Mouse (Mus musculus) forebrain, embryonic 10.5 days (tissue): Measurements from ENCODE around the gene Nynrin. TPM values are rescaled to one million over a fixed set of nuclear protein-coding genes. Genes with fewer than 3 reads are reported as not detected.

Experiments
- DNase-seq: peaks from one replicate; pipeline ENCODE4 v3.0.0-alpha.2; 2017; ENCODE audit warnings: low spot score; ENCODE audit errors: extremely low spot score
- H3K27ac ChIP-seq: fragments of 300-500 bp; sonication (generic); 2 replicates; pipeline ENCODE4 v1.5.1; 2016; ENCODE audit warnings: mild to moderate bottlenecking
- H3K27me3 ChIP-seq: fragments of 300-500 bp; sonication (generic); 2 replicates; pipeline ENCODE4 v1.6.1; 2016; ENCODE audit warnings: mild to moderate bottlenecking; ENCODE audit not compliant: poor library complexity, severe bottlenecking
- H3K36me3 ChIP-seq: fragments of 300-500 bp; sonication (generic); replicated peaks from 2 replicates; pipeline ENCODE4 v1.6.1; 2016; ENCODE audit warnings: mild to moderate bottlenecking, moderate library complexity
- H3K4me1 ChIP-seq: fragments of 300-500 bp; sonication (generic); 2 replicates; pipeline ENCODE4 v1.6.1; 2016
- H3K4me3 ChIP-seq: fragments of 300-500 bp; sonication (generic); 2 replicates; pipeline ENCODE4 v1.5.1; 2016; ENCODE audit warnings: mild to moderate bottlenecking, moderate library complexity
- H3K9me3 ChIP-seq: fragments of 300-500 bp; sonication (generic); 2 replicates; pipeline ENCODE4 v1.6.1; 2016; ENCODE audit warnings: mild to moderate bottlenecking, moderate library complexity
- WGBS: fragments of 180-500 bp; shearing (Covaris S2); methylation state at CpG from one replicate; pipeline ENCODE4 v1.1.7; 2016; 5-methylcytosine and 5-hydroxymethylcytosine counted together
- polyA plus RNA-seq: library from polyadenylated mRNA; unstranded; fragments of >200 nt; fragmentation: Nextera tagmentation; extraction: Ambion mirVana; gene quantifications from 2 replicates; pipeline ENCODE4 v1.2.1, GENCODE M21; 2016

Nynrin gene
- polyA plus RNA-seq, 1 experiment from 2014 or later, result 25.8 TPM

DNA sequence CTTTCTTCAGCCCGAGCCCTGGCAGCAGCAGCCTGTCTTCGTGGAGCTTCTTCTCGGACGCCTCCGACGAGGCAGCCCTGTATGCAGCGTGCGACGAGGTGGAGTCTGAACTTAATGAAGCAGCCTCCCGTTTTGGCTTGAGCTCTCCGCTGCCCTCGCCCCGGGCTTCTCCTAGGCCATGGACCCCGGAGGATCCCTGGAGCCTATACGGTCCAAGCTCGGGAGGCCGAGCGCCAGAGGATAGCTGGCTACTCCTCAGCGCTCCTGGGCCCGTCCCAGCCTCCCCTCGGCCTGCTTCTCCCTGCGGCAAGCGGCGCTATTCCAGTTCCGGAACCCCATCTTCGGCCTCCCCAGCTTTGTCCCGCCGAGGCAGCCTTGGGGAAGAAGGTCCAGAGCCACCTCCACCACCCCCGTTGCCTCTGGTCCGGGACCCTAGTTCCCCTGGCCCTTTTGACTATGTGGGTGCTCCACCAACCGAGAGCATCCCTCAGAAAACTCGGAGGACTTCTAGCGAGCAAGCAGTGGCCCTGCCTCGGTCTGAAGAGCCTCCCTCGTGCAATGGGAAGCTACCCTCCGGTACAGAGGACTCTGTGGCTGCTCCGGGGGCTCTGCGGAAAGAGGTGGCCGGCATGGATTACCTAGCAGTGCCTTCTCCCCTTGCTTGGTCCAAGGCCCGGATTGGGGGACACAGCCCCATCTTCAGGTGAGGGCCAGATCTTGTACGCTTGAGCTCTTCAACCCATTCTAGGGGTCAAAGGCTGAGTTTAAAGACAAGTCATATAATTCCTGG lies 27.1 kb upstream of the Nynrin start:
- Histone ChIP-seq H3K27ac (peak overlapping the region; percentile 98), H3K36me3 (peaks cover 52% of the 10 kb centered on the region), H3K27me3 (peaks cover 37% of the 10 kb centered on the region), H3K9me3 (no peaks in the 10 kb centered on the region), H3K4me1 (peaks cover 74% of the 10 kb centered on the region), H3K4me3 (peak overlapping the region; percentile 72)
- WGBS, result 8% methylated on average over 41 of the region's 41 CpGs
- DNase-seq, result peak; percentile 45

DNA sequence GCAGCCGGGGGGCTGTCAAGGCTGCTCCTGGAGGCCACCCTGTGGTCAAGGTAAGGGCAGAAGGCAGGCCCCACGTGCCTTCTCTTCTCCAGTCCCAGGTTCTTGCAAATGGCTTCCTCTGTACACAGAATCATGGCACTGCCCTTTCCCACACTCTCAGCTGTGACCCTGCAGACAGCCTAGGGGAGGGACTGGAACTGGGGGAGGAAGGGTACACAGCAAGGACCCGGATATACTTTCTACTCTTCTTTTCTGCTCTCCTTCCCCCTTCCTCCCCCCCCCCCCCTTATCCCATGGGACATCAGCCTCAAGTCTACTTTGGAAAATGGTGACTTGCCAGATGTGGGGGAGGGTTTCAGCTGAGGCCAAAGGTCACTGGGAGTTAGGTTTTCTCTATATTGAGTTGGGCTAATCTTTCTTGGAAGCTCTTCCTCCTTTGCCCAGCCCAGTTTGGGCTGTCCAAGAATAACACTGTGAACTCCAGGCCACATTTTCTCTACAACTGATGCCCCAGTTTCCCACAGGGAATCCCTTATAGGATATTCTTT lies 25.0 kb upstream of the Nynrin start:
- Histone ChIP-seq H3K4me1 (peaks cover 61% of the 10 kb centered on the region), H3K27me3 (peaks cover 37% of the 10 kb centered on the region), H3K4me3 (peak overlapping the region; percentile 13; the same call in 1 of the 2 replicates), H3K27ac (0 out of 2 replicates have a peak overlapping the region, but pooled peaks have one; percentile 44), H3K36me3 (peaks cover 69% of the 10 kb centered on the region), H3K9me3 (no peaks in the 10 kb centered on the region)
- 40% methylated on average over 3 of the region's 3 CpGs for WGBS
- DNase-seq, result no peak

DNA sequence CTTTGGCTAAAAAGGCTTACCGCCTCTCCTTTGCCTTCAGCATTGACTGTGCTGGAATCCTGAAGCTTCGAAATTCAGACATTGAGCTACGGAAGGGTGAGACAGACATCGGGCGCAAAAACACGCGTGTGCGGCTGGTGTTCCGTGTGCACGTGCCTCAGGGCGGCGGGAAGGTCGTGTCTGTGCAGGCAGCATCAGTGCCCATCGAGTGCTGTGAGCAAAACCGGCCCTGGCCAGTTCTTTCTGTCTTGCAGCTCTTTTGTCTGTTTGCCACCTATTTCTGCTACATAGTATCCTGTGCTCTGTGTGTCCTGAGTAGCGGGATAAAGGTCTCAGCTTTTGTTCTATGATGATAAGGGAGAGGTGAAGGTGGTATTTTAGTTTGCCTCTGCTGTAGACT lies 24.0 kb upstream of the Nynrin start:
- Histone ChIP-seq H3K27ac (no peak overlapping the region), H3K36me3 (peaks cover 74% of the 10 kb centered on the region), H3K27me3 (peaks cover 37% of the 10 kb centered on the region), H3K4me1 (peaks cover 55% of the 10 kb centered on the region), H3K9me3 (no peaks in the 10 kb centered on the region), H3K4me3 (no peak overlapping the region)
- DNase-seq, result no peak
- WGBS, result 90% methylated on average over 16 of the region's 16 CpGs

DNA sequence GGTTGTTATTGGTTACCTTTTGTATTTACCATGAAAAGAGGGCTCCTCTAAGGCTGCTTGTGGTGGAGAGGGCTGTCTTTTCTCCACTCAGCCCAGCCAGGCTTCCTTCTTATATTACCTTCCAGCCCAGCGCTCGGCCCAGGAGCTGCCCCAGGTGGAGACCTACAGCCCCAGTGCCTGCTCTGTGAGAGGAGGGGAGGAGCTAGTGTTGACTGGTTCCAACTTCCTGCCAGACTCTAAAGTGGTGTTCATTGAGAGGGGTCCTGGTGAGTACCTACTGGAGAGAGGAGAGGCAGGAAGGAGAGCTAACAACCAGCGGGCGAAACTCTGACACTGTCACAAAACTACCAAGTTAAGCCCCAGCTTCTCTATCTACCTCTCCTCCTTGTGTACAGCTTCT lies 23.5 kb upstream of the Nynrin start:
- H3K4me1 ChIP-seq, result peaks cover 55% of the 10 kb centered on the region
- no peak overlapping the region for H3K4me3 ChIP-seq
- 86% methylated on average over 4 of the region's 4 CpGs for WGBS
- no peak for DNase-seq
- H3K9me3 ChIP-seq, result no peaks in the 10 kb centered on the region
- H3K27me3 ChIP-seq, result peaks cover 36% of the 10 kb centered on the region
- H3K27ac ChIP-seq, result no peak overlapping the region
- H3K36me3 ChIP-seq, result peaks cover 74% of the 10 kb centered on the region

DNA sequence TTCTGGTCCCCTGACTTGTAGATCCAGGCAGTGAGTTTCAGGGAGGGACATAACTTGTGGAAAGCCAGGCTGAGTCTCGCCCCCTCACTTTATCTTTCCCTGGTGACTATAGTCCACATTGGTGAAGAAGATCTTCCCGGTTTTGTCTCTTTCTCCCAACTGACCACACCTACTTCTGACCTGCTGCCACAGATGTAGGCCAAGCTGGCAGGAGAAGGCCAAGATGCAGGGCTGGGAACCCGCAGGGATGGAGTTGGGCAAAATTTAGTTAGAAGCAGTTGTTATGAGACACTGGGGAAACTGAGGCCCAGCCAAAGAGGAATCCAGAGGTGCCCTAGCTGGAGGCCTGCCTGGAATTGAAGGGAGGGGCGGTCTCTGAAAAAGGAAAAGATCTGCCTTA lies 20.7 kb upstream of the Nynrin start:
- Histone ChIP-seq H3K36me3 (peaks cover 58% of the 10 kb centered on the region), H3K27me3 (peaks cover 8% of the 10 kb centered on the region), H3K4me3 (no peak overlapping the region), H3K9me3 (no peaks in the 10 kb centered on the region), H3K27ac (no peak overlapping the region), H3K4me1 (peaks cover 36% of the 10 kb centered on the region)
- no peak for DNase-seq
- WGBS, result 88% methylated on average over 4 of the region's 4 CpGs

DNA sequence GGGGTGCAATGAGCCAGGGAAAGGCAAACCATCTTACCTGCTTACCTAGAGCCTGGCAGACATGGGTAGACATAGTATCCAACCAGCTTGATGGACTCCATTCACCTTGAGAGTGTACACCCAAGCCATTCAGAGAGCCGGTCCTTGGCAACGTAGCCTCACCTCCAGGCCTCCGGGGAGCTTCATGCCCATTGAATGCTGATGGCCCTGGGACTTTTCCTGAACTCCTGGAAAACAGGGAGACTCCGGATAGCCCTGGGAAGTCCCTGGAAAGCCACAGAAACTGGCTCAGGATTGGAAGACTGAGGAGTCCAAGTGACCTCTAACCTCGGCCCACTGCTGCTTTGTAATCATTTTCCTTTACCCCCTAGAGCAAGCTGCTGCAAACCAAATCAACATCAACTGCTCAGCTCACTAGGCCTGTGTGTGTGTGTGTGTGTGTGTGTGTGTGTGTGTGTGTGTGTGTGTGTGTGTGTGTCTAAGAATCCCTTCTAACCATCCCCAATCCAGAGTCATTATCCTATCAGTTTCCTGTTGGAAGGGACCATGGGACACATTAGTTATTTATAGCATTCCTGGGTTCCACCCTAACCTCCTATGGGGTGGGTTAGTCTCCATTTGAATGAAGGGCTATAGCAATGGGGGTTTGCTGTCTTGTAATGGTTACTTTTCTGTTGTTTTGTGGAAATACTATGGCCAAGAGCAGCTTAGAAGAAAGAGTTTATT lies 18.8 kb upstream of the Nynrin start:
- H3K27ac ChIP-seq, result no peak overlapping the region
- 78% methylated on average over 5 of the region's 5 CpGs for WGBS

DNA sequence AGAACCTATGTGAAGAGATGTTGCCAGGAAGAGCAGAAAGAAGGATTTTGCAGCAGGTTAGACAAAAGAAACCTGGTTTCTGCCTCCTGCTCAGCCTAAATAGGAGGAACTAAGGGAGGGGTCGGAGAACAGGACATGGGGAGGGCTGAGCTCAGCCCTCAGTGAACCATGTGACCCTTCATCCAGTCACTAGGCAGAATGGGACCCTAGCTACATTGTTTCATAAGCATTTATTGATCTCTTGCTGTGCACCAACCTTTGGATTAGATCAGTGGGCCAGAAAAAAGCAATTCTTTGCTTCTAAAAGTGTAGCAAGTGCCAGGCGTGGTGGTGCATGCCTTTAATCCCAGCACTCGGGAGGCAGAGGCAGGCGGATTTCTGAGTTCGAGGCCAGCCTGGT lies 15.5 kb upstream of the Nynrin start:
- Histone ChIP-seq H3K9me3 (no peaks in the 10 kb centered on the region), H3K27ac (no peak overlapping the region), H3K36me3 (peaks cover 8% of the 10 kb centered on the region; the same call in 1 of the 2 replicates), H3K27me3 (no peaks in the 10 kb centered on the region), H3K4me1 (peaks cover 38% of the 10 kb centered on the region), H3K4me3 (no peak overlapping the region)
- no peak for DNase-seq
- WGBS, result 86% methylated on average over 5 of the region's 5 CpGs

More for the DNA sequence above, 18.8 kb upstream of the Nynrin start:
- no peaks in the 10 kb centered on the region for H3K9me3 ChIP-seq
- peaks cover 39% of the 10 kb centered on the region for H3K36me3 ChIP-seq
- no peak overlapping the region for H3K4me3 ChIP-seq
- H3K27me3 ChIP-seq, result no peaks in the 10 kb centered on the region
- peaks cover 29% of the 10 kb centered on the region for H3K4me1 ChIP-seq
- DNase-seq, result no peak

DNA sequence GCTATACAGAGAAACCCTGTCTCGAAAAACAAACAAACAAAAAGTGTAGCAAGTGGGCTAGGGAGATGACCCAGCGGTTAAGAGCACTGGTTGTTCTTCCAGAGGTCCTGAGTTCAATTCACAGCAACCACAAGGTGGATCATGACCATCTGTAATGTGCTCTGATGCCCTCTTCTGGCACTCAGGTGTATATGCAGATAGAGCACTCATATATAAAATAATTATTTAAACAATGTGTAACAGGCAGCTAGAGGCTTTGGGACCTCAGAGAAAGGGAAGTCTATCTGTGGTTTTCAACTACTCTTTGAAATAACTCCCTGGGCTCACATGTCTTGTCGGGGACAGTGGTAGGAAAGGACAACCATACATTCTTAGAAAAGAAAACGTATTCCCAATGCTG lies 15.1 kb upstream of the Nynrin start:
- DNase-seq, result no peak
- Histone ChIP-seq H3K9me3 (no peaks in the 10 kb centered on the region), H3K4me1 (peaks cover 38% of the 10 kb centered on the region), H3K36me3 (peaks cover 5% of the 10 kb centered on the region; the same call in 1 of the 2 replicates), H3K4me3 (no peak overlapping the region), H3K27me3 (no peaks in the 10 kb centered on the region), H3K27ac (no peak overlapping the region)
- WGBS, result 90% methylated on average over 4 of the region's 4 CpGs

DNA sequence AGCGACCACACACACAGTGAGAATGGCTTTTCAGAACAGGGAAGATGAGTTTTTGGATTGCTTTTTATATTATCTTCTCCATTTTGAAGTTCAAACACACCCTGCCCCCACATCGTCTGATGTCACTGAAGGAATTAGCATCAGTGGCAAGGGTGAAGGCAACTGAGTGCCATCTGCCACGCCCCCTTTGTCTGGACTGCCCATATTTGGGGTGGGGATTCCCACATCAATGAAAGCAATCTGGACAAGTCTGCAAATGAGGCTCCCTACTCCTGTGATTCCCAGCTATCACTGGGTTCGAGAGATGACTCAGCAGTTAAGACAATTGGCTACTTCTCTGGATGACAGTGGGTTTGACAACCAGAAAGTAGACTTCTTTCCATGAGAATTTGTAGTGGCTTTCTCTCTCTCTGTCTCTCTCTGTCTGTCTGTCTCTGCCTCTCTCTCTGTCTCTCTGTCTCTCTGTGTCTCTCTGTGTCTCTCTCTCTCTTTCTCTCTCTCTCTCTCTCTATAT lies 12.9 kb upstream of the Nynrin start:
- Histone ChIP-seq H3K4me1 (peaks cover 23% of the 10 kb centered on the region), H3K4me3 (no peak overlapping the region), H3K9me3 (no peaks in the 10 kb centered on the region), H3K27ac (no peak overlapping the region), H3K27me3 (no peaks in the 10 kb centered on the region), H3K36me3 (no peaks in the 10 kb centered on the region)
- WGBS, result 80% methylated on average over 4 of the region's 4 CpGs
- DNase-seq, result no peak

DNA sequence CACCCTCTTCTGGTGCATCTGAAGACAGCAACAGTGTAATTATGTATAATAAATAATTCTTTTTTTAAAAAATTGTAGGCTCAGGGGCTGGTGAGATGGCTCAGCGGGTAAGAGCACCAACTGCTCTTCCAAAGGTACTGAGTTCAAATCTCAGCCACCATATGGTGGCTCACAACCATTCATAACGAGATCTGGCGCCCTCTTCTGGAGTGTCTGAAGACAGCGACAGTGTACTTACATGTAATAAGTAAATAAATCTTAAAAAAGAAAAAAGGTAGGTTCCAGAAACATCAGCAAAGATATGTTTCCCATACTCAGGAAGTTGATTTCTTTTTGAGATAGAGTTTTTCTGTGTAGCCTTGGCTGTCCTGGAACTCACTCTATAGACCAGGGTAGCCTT lies 11.0 kb upstream of the Nynrin start:
- WGBS, result 80% methylated on average over 4 of the region's 4 CpGs

DNA sequence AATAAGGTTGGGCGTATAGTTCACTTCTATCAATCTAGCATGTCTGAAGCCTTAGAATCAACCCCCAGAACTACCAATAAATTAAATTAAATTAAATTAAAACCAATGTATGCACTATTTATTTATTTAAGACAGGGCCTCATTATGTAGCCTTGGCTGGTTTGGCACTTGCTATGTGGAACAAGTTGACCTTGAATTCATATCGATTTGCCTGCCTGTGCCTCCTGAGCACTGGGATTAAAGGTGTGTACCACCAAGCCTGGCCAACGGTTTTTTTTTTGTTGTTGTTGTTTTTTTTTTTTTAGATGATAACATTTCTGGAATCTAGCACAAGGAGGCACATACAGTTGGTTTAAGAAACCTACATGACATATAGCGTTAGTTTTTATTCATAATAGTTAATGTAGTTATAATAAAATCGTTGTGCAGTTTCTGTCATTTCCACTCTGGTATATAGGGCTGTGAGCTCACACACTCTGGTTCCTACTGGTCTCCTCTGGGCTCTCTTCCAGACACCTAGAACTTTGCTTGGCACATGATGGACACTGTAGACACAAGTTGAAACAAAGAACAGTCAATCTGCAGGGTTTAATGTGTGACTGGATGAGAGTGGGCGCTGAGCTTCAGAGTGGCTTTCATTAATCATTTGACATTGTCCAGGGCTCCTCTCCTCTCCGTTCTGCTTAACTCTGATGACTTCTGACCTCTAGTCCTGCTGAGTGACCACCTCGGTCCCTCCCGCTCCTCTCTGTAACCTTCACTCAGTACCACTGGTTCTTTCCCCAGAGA lies 8.1 kb upstream of the Nynrin start:
- no peak for DNase-seq
- Histone ChIP-seq H3K4me1 (peaks cover 3% of the 10 kb centered on the region; the same call in 1 of the 2 replicates), H3K27ac (no peak overlapping the region), H3K9me3 (no peaks in the 10 kb centered on the region), H3K27me3 (no peaks in the 10 kb centered on the region), H3K36me3 (no peaks in the 10 kb centered on the region), H3K4me3 (no peak overlapping the region)
- 86% methylated on average over 9 of the region's 9 CpGs for WGBS

More for the DNA sequence above, 11.0 kb upstream of the Nynrin start:
- DNase-seq, result no peak
- H3K4me1 ChIP-seq, result peaks cover 19% of the 10 kb centered on the region
- H3K27ac ChIP-seq, result no peak overlapping the region
- no peak overlapping the region for H3K4me3 ChIP-seq
- no peaks in the 10 kb centered on the region for H3K27me3 ChIP-seq
- H3K36me3 ChIP-seq, result no peaks in the 10 kb centered on the region
- H3K9me3 ChIP-seq, result no peaks in the 10 kb centered on the region

DNA sequence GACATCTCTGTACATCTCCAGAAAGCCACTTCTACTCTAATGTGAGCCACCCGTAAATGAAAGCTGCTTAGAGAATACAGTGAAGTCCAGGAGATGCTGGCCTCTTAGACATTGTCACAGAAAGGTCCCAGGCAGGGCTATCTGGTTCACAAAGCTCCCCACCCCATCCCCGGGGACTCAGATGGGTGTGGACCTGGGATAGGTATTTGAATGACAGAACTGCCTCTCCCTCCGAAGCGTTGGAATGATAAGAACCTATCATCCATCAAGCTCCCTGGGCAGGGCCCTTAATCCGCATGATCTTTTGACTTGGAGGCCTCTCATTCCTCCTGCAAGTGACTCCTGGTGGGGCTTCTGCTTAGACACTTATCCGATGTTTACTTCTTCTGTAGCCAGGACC lies 2.9 kb upstream of the Nynrin start:
- DNase-seq, result no peak

More for the DNA sequence above, 2.9 kb upstream of the Nynrin start:
- 69% methylated on average over 6 of the region's 6 CpGs for WGBS
- Histone ChIP-seq H3K9me3 (no peaks in the 10 kb centered on the region), H3K4me1 (peaks cover 46% of the 10 kb centered on the region), H3K4me3 (no peak overlapping the region), H3K36me3 (no peaks in the 10 kb centered on the region), H3K27ac (no peak overlapping the region), H3K27me3 (no peaks in the 10 kb centered on the region)
